Mouse (Mus musculus) limb, embryonic 14.5 days (tissue): Measurements from ENCODE around the gene Agbl2. TPM values are rescaled to one million over a fixed set of nuclear protein-coding genes. Genes with fewer than 3 reads are reported as not detected.
A peak's percentile ranks its signal among the peaks of the same experiment; 100 is the strongest.

ENCODE experiments used
- ATAC-seq: fragments of 200-750 bp; cut with Nextera tagmentation; 2 replicates; pipeline ENCODE4 v1.8.0; 2017; ENCODE audit warnings: low read depth, moderate number of reproducible peaks, moderate TSS enrichment; ENCODE audit not compliant: low FRiP score
- DNase-seq: peaks from one replicate; pipeline ENCODE4 v3.0.0-alpha.2; 2015; ENCODE audit warnings: low spot score
- H3K27ac ChIP-seq: fragments of 300-500 bp; sonication (generic); replicated peaks from 2 replicates; pipeline ENCODE4 v1.5.1; 2014; ENCODE audit warnings: low read depth, mild to moderate bottlenecking, low read length, moderate library complexity, mixed read lengths
- H3K27me3 ChIP-seq: fragments of 300-500 bp; sonication (generic); 2 replicates; pipeline ENCODE4 v1.6.1; 2014; ENCODE audit warnings: low read length, mixed read lengths; ENCODE audit not compliant: control insufficient read depth, insufficient read depth
- H3K36me3 ChIP-seq: fragments of 300-500 bp; sonication (generic); 2 replicates; pipeline ENCODE4 v1.6.1; 2014; ENCODE audit warnings: mild to moderate bottlenecking, low read length, moderate library complexity, mixed read lengths; ENCODE audit not compliant: control insufficient read depth, insufficient read depth
- H3K4me1 ChIP-seq: fragments of 300-500 bp; sonication (generic); 2 replicates; pipeline ENCODE4 v1.6.1; 2014; ENCODE audit warnings: antibody characterized with exemption, low read length, mixed read lengths; ENCODE audit not compliant: control insufficient read depth, insufficient read depth
- H3K4me2 ChIP-seq: fragments of 300-500 bp; sonication (generic); replicated peaks from 2 replicates; pipeline ENCODE4 v1.6.1; 2014; ENCODE audit warnings: low read depth, mild to moderate bottlenecking, low read length, moderate library complexity; ENCODE audit not compliant: severe bottlenecking
- H3K4me3 ChIP-seq: fragments of 300-500 bp; sonication (generic); replicated peaks from 2 replicates; pipeline ENCODE4 v1.5.1; 2014; ENCODE audit warnings: low read length
- H3K9ac ChIP-seq: fragments of 300-500 bp; sonication (generic); 2 replicates; pipeline ENCODE4 v1.6.1; 2014; ENCODE audit warnings: mild to moderate bottlenecking, low read depth, low read length, moderate library complexity; ENCODE audit not compliant: severe bottlenecking
- H3K9me3 ChIP-seq: fragments of 300-500 bp; sonication (generic); 2 replicates; pipeline ENCODE4 v1.6.1; 2016; ENCODE audit warnings: low read length; ENCODE audit not compliant: control insufficient read depth
- POLR2A ChIP-seq: fragments of 200-500 bp; IDR thresholded peaks from 2 replicates; pipeline ENCODE4 v1.8.0; 2012; ENCODE audit warnings: inconsistent platforms, mild to moderate bottlenecking, moderate library complexity, borderline replicate concordance; ENCODE audit not compliant: insufficient read depth, insufficient read length; ENCODE audit errors: extremely low read depth
- WGBS: fragments of 180-500 bp; shearing (Covaris S2); extraction: QIAGEN DNeasy Blood & Tissue Kit; methylation state at CpG from one replicate; pipeline ENCODE4 v1.1.7; 2014; 5-methylcytosine and 5-hydroxymethylcytosine counted together
- polyA plus RNA-seq, 2 experiments: library from polyadenylated mRNA; depleted of rRNA in 1 of 2; stranded (reverse) in 1 of 2; unstranded in 1 of 2; fragments of >200 nt; fragmentation: Nextera tagmentation in 1 of 2; extraction: Ambion mirVana in 1 of 2; gene quantifications; 2 replicates each; pipeline versions ENCODE4 v1.2.1 to v1.2.3; 2012 to 2014

The Agbl2 gene
- polyA plus RNA-seq, 2 experiments, result 1.4 to 2.3 TPM

- WGBS, result 76% methylated on average over 6 of the region's 6 CpGs
- H3K4me1 ChIP-seq, result peaks cover 5% of the 10 kb centered on the region
- ATAC-seq, result no peak
- H3K27ac ChIP-seq, result no peak overlapping the region
- no peak for DNase-seq
- no peaks in the 10 kb centered on the region for H3K27me3 ChIP-seq
- no peak overlapping the region for H3K4me2 ChIP-seq
- H3K9me3 ChIP-seq, result no peaks in the 10 kb centered on the region
- H3K36me3 ChIP-seq, result peaks cover 55% of the 10 kb centered on the region
- H3K9ac ChIP-seq, result no peak overlapping the region
- no peak for TF ChIP-seq POLR2A
- H3K4me3 ChIP-seq, result no peak overlapping the region
Observed at GRCm38 (mm10) chr2:90749676-90750459, 32.7 kb upstream of the Agbl2 start.

- no peaks in the 10 kb centered on the region for H3K4me1 ChIP-seq
- no peak for ATAC-seq
- no peak overlapping the region for H3K4me3 ChIP-seq
- H3K36me3 ChIP-seq, result peaks cover 80% of the 10 kb centered on the region
- DNase-seq, result no peak
- H3K27me3 ChIP-seq, result no peaks in the 10 kb centered on the region
- WGBS, result 82% methylated on average over 2 of the region's 2 CpGs
- no peak overlapping the region for H3K9ac ChIP-seq
- no peak overlapping the region for H3K27ac ChIP-seq
- TF ChIP-seq POLR2A, result no peak
- H3K4me2 ChIP-seq, result no peak overlapping the region
- no peaks in the 10 kb centered on the region for H3K9me3 ChIP-seq
Observed at GRCm38 (mm10) chr2:90753565-90753964, 29.0 kb upstream of the Agbl2 start.

DNA sequence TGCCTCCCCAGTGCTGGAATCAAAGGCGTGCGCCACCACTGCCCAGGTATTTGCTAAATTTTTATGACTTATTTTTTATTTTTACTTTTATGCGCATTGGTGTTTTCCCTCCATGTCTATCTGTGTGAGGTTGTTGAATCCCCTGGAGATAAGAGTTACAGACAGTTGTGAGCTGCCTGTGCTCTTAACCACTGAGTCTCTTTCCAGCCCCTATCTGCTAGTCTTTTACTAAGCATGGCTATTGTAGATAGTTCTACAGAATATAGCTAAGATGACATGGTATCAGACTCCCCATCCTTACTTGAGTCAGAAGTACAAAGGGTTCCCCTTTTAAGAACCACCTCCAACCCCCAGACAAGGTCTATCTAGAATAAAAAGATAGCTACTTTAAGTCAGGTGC lies 28.3 kb upstream of the Agbl2 start:
- no peak for TF ChIP-seq POLR2A
- Histone ChIP-seq H3K27ac (no peak overlapping the region), H3K9ac (no peak overlapping the region), H3K36me3 (peaks cover 86% of the 10 kb centered on the region), H3K4me1 (no peaks in the 10 kb centered on the region), H3K4me3 (no peak overlapping the region), H3K4me2 (no peak overlapping the region), H3K27me3 (no peaks in the 10 kb centered on the region), H3K9me3 (no peaks in the 10 kb centered on the region)
- 95% methylated on average over 3 of the region's 3 CpGs for WGBS
- ATAC-seq, result no peak
- no peak for DNase-seq

DNA sequence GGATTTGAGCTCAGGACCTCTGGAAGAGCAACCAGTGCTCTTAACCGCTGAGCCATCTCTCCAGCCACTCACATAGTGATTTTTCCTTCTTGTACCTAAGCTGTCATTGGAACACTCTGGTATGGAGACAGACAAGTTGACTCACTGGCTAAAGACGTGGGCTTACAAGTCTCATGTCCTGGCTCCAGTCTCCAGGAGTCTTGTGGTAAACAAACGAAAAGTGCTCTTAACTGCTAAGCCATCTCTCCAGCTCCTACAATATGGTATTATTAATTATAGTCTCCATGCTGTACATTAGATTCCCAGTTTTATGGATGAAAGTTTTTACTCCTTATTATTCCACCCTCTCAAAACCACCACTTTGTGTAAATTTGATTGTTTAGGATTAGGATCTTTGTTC lies 17.4 kb upstream of the Agbl2 start:
- TF ChIP-seq POLR2A, result no peak
- Histone ChIP-seq H3K27me3 (no peaks in the 10 kb centered on the region), H3K9ac (no peak overlapping the region), H3K4me1 (no peaks in the 10 kb centered on the region), H3K4me2 (no peak overlapping the region), H3K4me3 (no peak overlapping the region), H3K27ac (no peak overlapping the region), H3K36me3 (peaks cover 91% of the 10 kb centered on the region), H3K9me3 (no peaks in the 10 kb centered on the region)
- no peak for DNase-seq
- 91% methylated on average over 3 of the region's 3 CpGs for WGBS
- ATAC-seq, result no peak

- Histone ChIP-seq H3K4me3 (no peak overlapping the region), H3K4me2 (no peak overlapping the region), H3K27me3 (peaks cover 15% of the 10 kb centered on the region; the same call in 1 of the 2 replicates), H3K9ac (no peak overlapping the region), H3K9me3 (no peaks in the 10 kb centered on the region), H3K27ac (no peak overlapping the region), H3K4me1 (0 out of 2 replicates have a peak, but pooled peaks cover 11% of the 10 kb centered on the region), H3K36me3 (peaks cover 43% of the 10 kb centered on the region)
- 35% methylated on average over 3 of the region's 3 CpGs for WGBS
- ATAC-seq, result no peak
- TF ChIP-seq POLR2A, result no peak
- DNase-seq, result no peak
Observed at GRCm38 (mm10) chr2:90781323-90781722, 1.2 kb upstream of the Agbl2 start.

DNA sequence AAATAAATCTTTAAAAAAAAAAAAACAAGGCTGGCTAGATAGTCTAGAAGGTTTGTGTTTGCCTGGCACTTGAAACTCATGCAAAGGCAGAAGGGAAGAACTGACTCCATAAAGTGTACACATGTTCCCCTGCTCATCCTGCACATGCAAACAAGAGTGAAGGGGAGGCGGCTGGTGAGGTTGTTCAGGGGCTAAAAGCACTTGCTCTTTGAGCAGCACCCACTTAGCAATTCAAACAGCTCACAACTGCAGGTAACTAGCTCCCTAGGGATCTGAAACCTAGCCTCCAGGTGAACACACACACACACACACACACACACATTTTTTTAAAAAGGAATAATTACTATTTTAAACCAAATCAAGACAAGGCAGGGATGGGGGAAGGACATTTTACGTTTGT lies 589 bp upstream of the Agbl2 start:
- peaks cover 15% of the 10 kb centered on the region; the same call in 1 of the 2 replicates for H3K27me3 ChIP-seq
- DNase-seq (no peak), ATAC-seq (no peak)
- H3K36me3 ChIP-seq, result peaks cover 37% of the 10 kb centered on the region
- 40% methylated on average over 2 of the region's 2 CpGs for WGBS
- peak overlapping the region; percentile 93; the same call in 1 of the 2 replicates for H3K4me2 ChIP-seq
- TF ChIP-seq POLR2A, result no peak
- H3K4me1 ChIP-seq, result 0 out of 2 replicates have a peak, but pooled peaks cover 11% of the 10 kb centered on the region
- no peak overlapping the region for H3K27ac ChIP-seq
- no peak overlapping the region for H3K9ac ChIP-seq
- no peaks in the 10 kb centered on the region for H3K9me3 ChIP-seq
- no peak overlapping the region for H3K4me3 ChIP-seq
